Mouse (Mus musculus) heart, postnatal 0 days (tissue): Measurements from ENCODE around the gene Pafah1b1.

Experiments used
- CTCF ChIP-seq: IDR thresholded peaks from 2 replicates; pipeline ENCODE4 v1.5.1; 2016; ENCODE audit warnings: antibody characterized with exemption, control low read depth, low read depth
- EP300 ChIP-seq: IDR thresholded peaks from 2 replicates; pipeline ENCODE4 v1.6.1; 2016; ENCODE audit warnings: antibody characterized with exemption, low read depth

- TF ChIP-seq EP300 (no peak), CTCF (no peak)
These were observed 62.8 kb downstream of the Pafah1b1 start for GRCm38 (mm10) chr11:74661641-74662040.
